Mouse (Mus musculus) heart, adult 9 months (tissue): ENCODE measurements around the gene Gm5148.
A peak's percentile ranks its signal among the peaks of the same experiment; 100 is the strongest.

Experiments
- DNase-seq, 2 experiments: peaks; one replicate each; pipeline ENCODE4 v3.0.0; 2022; ENCODE audit warnings: low spot score in 2 of 2

Gene Gm5148

DNA sequence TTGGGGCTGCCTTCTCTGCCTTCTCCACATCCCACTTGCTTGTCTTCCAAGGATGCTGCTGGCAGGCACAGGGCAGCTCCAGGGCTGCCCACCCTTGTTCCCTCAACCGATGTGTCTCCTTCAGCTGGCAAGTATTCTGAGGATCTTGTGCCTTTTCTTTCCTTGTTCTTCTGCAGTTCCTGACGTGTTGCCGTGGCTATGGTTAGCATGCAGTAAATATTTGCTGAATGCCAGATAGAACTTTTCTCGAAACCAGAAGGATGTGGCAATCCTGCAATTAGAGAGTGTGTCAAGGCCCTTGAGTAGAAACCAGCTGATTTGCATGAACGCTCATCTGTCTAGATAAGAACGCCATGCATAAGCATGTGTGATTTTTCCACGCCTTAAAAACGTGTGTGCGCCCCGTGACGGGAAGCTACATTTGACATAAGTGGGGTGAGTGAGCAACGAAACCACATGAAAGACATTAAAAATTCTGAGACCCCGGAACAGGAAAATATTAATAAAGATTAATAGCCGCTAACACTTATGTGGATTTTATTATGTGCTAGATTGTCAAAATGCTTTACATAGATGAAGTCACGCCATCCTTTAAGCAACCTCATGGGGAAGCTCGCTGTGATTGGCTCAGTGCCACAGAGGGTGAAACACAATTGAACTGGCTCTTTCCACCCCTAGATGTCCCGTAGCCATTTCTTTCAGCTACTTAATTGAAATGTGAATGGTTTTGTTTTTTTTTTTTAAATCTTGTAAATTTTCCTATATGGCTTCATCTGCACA, 14.1 kb upstream of the Gm5148 start:
- DNase-seq: peak; percentile 50 to 56

DNA sequence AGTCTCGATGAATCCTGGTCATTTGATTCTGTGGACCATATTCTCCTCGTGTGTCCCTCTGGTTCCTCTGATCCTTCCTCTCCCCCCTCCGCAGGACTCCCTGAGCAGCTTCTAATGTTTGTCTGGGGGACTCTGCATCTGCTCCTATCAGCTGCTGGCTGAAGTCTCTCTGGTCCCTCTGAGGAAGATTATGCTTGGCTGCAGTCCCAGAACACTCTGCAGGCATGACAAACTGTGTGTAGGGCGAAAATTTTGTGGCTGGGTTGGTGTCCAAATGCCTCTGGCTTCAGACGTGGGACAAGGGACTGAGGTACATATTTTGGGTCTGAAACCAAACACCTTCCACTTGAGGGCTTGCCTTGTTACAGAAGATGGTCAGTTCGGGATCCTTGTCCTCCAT, 13.1 kb upstream of the Gm5148 start:
- peak; percentile 86 to 87 for DNase-seq

- DNase-seq: no peak
Measured at GRCm38 (mm10) chr3:37735166-37735565, 10.9 kb upstream of the Gm5148 start.

- DNase-seq: peak; percentile 87 to 91
Measured at GRCm38 (mm10) chr3:37729142-37729541, 4.9 kb upstream of the Gm5148 start.

- DNase-seq: peak; percentile 39 to 55
Measured at GRCm38 (mm10) chr3:37728112-37729100, 4.1 kb upstream of the Gm5148 start.

- DNase-seq: no peak
Measured at GRCm38 (mm10) chr3:37727392-37727791, 3.1 kb upstream of the Gm5148 start.

DNA sequence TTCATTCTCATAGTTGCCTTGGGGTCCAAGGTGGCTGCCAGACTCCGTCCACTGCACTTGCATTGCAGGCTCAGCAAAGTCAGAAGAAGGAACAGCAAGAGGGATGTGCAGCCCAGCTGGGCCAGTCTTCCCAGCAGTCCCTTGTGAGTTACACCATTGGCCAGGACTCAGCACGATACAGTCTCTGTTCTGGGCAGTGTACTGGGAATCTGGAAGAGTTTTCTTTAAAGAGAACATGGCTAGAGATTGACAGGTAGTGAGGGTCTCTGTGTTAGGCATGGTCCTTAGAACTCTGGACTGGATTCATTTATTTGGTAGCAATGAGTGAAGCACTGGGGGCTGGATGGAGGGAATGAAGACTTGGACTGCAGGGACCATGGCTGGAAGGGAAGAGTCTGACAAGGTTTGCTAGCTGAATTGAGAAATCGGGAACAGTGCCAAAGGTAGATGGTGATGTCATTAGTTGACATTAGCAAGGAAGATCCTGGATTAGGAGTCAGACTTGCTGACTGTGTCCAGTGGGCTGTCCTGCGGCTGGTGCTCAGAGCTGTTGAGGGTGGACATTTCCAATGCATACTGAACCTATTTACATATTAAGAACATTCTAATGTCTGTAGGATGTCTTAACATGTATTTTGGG, 2.3 kb upstream of the Gm5148 start:
- peak; percentile 73 to 84 for DNase-seq

DNA sequence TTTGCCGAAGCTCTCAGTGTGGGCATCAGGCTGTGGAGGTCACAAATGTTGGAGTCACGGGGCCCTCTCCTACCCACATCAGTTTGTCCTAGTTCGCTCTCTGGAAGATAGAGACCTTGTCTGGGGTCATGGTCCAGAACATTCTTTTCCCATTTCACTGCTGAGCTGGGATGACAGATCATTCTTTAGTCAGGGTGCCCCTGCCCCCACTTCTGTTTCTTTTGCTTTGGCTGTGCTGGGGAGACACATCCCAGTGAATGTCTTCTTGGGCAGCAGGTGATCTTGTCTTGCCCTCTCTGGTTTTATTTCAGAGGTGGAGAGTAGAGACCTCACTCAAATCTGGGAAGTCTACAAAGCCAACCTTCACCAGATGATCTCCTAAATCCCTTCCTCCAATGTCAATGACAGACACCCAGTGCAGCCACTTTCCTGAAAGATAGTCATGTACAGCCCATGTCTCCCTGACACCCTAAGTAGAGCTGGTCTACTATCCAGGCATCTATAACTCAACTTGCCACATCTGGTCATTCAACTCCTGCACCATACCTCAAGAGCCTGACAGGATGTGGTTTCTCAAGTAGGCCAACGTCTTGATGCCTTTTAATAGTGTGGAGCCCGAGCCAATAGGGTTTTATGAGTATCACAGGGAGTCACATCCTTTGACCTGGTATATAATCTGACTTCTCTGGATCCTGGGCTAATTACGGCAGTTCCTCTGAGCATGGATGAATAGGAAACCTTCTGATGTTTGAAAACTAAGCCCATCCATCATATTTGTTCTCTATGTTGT, 851 bp upstream of the Gm5148 start:
- DNase-seq: no peak

DNA sequence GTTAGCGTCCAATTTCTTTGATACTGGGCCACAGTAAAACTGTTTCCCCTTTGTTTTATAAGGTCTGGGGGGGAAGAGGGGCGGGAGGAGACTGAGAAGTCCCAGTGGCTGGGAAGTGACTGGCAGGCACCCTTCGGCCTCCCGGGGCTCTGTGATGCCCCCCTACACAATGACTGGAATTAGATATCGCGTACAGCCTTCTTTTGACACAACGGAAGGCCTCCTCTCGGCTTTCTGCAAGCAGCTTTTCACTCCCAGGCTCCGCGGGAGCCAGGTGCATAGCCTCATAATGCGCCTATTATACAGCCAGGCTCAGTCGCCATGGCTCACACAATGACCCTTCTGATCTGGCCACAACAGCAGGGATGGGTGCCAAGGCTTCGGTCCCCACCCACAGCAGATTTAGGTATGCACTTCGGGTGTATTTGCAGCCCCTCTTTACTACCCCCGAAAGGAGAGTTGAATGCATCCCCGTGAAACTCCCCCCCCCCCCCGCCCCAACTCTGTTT, 574 bp downstream of the Gm5148 start:
- no peak for DNase-seq

DNA sequence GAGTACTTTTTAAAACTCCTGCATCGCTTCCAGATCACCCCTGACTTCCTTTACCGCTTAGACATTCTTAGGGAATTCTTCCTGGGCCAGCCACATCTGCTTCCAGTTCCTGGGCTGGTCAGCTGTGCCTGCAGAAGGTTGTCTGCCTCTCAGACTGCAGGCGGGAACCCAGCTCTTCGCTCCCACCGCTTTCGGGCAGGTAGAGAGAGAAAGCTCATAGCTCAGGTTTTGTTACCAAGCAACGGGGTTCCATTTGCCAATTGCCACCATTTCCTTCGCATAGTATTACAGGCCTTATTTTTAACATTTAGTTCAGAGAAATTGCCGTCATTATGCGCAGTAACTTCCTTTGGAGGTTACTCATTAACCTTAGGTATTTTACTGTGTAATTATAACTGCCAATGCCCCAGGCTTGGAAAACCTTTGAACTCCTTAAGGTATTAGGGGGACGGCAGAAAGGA, 1.2 kb downstream of the Gm5148 start:
- DNase-seq: no peak

DNA sequence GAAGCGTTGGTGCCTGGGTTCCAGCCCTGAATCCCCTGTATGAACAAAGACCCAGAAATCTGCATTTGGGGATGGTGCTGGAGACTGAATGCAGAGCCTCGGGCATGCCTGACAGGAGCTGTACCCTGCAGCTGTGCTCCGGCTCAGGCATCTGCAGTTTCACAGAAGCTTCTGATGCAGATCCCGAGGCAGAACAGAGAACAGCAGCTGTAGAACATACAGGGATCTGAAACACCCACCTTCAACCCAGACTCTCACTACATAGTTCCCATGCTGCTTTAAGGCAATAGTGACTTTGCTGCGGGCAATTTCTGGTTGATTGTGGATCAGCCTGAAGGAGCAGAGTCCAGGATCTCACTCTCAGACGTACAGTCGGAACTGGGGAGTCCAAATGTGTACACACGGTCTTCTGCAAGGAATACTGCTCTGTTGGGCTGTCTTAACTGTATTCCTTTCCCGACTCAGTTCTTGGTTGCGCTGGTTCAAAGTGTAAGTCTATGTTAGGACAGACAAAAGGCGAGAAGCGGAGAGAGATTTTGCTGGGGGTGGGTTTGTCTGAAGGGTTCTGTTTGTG, 1.7 kb downstream of the Gm5148 start:
- no peak for DNase-seq

DNA sequence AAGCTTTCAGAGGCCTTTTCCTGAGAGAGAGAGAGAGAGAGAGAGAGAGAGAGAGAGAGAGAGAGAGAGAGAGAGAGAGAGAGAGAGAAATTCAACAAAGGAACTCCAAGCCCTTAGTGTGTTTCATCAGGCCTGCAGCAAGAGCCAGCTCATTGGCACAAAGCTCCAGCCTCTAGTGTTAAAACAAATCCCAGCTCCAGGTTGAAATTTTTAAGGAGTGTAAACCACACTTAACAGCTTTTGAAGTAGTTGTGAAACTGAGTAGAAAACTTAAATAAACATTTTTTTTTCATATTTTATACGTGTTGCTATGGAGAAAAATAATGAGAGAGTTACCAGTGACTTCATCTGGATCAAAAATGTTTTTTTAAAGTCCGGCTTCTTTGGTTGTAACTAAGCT, 7.3 kb downstream of the Gm5148 start:
- DNase-seq: no peak

DNA sequence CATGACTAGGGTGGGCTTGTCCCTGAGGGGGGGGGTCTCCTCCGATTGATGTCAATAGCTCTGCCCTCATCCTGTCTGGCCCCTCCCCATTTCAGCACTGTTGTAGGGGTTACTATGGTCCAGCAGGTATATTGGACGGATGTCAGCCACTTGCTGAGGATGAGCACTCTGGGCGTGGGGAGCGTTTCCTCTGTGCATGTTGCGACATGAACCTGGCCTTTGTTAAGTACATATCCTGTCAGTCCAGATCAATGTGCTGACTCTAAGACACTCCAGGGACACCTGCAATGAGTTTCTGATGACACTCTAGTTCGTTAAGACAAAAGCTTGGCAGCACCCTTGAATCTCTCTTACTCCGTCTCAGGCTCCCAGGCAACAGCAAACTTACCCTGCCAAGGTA, 8.6 kb downstream of the Gm5148 start:
- no peak for DNase-seq

DNA sequence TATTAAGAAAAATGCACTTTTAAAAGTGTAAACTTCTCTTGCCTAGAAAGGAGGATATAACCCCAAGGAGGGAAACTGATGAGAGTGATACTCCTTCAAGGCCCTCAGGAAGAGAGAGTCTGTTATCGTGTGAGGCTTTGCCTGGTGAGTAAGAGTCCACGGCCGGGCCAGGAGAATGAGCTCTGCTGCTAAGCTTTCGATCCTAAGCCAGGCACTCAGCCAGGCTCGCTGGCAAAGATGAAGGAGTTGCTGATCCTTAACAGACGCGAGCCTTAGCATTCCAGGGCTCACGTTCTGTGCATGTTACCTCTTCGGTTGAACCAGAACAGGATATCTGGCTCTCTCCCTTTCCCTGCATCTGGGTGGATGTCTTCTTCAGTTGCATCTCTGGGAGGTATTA, 11.8 kb downstream of the Gm5148 start:
- peak in 1 of 2 experiments; percentile 70 for DNase-seq

DNA sequence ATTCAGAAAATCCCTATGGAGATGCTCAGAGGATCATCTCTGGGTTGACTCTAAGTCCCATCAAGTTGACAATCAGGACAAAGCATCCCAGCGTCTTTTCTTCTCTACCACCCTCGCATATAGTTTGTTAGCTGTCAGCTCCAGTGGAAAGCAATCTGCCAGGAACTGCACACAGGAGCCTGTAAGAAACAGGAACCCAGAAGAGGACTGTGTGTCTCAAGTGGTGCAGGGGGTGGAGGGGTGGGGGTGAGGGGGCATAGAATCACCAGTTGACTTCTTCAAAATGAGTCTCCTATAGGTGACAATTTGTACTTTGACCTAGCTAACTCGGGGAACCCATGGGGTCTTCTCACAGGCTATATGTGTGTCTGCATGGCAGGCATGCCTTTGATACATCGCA, 12.7 kb downstream of the Gm5148 start:
- no peak for DNase-seq

DNA sequence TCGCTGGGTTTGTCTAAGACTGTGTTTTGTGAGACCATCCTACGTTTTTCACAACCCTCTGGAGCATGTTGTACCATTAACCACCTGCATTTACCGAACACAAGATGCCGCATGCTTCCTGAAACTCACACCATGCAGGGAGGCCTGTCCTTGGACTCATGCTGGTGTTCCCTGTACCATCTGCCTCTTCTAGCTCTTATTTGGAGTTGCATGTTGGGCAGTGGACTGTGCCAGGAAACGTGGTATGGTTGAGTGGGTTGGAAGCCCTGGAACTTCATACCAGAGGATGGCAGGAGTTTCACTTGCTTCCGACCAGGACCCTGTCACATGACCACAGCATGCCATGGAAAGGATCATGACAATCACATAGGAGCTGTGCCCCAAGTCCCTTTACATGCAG, 16.5 kb downstream of the Gm5148 start:
- DNase-seq: no peak

DNA sequence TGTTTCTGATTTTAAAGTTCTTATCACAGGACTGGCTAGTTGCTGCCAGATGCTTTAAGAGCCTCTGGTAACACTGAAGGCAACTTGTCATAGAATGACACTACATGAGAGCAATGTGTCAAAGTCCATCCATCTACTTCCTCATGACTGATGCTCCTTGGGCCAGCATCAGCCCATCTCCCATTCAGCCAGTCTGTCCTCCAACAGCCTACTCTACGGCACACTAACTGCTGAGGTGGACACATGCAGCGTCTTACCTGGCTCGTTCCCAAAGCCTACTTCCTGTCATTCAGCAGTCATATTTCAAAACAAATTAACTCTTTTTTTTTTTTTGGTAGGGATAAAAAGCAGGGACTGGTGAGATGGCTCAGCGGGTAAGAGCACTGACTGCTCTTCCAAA, 17.9 kb downstream of the Gm5148 start:
- no peak for DNase-seq

DNA sequence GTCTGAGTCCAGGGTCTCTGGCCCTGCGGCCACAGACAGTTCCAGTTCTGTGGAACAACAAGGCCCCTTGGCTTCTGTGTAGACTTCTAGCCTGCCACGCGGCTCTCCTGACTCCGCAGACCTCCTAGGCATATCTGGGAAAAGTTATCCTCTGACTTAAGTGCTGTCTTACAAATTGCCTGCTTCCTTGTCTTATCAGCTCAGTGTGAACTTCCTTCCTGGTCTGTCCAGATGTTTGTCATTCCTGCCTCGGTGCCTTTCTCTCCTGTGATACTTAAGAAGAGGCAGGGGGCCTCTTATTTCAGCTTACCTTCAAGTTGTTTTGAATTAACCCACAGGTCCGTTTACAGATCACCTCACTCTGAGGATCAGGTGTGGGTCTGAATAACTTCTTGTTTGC, 18.9 kb downstream of the Gm5148 start:
- no peak for DNase-seq

GRCm38 (mm10) chr3:37704701-37705279, 19.5 kb downstream of the Gm5148 start:
- no peak for DNase-seq

DNA sequence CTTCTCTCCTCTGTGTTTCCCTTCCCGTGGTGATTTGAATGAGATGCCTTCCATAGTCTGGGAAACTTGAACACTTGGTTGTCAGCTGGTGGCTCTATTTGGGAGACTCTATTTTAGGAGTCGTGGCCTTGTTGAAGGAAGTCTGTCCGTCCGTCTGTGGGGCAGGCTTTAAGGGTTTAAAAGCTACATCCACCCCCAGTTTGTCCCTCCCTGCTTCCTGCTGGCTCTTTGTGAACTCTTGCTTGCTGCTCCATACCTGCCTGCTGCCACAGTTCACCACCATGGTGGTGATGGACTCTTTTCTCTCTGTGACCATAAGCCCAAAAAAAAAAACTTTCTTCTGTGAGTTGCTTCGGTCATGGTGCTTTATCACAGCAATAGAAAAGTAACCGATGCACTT, 21.2 kb downstream of the Gm5148 start:
- no peak for DNase-seq
